Mouse (Mus musculus): Measurements from ENCODE around the gene Ubap2.

Gene Ubap2

GRCm38 (mm10) chr4:41274980-41275850 is at the start of gene Ubap2:
Gene Ubap2 (minus strand): TSS chr4:41275144.
- peak; percentile 95 for DNase-seq (ENCODE audit: low spot score in 2 of 2)

DNA sequence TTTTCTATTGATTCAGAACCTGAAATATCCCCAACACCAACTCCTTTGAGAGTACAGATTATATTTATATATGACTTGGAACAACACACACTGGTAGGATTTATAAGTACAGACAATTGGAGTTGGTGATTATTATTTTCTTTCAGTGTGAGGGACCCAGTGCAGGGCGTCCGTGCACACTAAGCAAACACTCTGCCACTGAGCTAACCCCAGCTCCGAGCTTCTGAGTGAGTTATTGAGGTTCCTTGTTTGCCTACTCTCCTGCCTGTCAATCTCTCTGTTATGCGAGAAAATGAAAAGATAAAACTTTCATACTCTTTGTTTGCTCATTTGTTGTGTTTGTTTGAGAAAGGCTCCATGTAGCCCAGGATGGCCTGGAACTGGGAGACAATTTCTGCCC is 46.0 kb upstream of the Ubap2 start:
- DNase-seq (ENCODE audit: low spot score in 2 of 2) = no peak

- DNase-seq (ENCODE audit: low spot score in 2 of 2) = no peak
These were observed 43.3 kb upstream of the Ubap2 start for GRCm38 (mm10) chr4:41318267-41318666.

GRCm38 (mm10) chr4:41315173-41315572 is 40.2 kb upstream of the Ubap2 start:
- DNase-seq (ENCODE audit: low spot score in 2 of 2) = no peak

DNA sequence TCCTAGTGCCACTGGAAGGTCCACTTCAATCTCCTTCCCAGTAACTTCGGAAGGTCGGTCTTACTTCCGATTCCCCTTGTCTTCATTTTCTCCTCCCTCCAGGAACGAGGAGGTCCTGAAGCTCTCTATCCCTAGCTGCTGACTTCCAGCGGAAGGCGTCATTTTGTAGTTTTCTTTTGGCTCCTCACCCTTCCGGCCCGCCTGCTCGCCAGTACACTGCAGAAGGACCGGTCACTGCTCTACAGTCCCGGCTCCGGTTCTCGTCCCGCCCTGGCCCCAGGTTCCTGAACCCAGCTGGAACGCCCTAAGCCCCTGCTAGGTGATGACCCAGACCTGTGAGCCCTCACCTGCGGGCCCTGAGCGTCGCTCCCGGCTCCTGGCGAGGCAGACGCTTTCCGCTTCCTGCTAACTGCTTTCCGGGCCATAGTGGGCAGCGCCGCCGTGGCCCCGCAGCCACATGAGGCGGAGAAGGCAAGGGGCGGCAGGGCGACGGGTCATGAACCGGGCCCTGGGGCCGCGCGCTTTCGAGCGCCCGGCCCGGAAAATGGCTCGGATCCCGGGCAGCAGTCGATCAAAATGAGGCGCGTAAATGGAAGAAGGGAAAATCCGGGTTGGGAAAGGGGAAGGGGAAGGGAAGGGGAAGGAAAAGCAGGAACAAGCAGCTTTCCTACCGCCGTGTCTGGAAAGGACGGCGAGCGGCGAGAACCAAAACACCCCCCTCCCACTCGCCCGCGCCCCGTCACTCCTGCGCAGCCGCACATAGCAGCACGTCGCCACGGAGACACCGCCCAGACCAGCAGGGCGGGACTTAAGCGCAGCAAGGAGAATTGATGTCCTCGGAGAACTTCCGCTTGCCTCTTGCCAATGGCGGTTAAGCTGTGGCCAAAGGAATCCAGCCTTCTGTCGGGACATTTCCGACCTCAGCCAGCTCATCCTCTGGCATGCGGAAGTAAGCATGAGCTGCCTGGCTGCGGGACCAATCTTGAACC is 39.5 kb upstream of the Ubap2 start, which contains the start of gene Dcaf12:
Gene Dcaf12, minus strand, starts transcription at position 749 of the 989 bp plus-strand sequence.
- peak; percentile 90 for DNase-seq (ENCODE audit: low spot score in 2 of 2)

DNA sequence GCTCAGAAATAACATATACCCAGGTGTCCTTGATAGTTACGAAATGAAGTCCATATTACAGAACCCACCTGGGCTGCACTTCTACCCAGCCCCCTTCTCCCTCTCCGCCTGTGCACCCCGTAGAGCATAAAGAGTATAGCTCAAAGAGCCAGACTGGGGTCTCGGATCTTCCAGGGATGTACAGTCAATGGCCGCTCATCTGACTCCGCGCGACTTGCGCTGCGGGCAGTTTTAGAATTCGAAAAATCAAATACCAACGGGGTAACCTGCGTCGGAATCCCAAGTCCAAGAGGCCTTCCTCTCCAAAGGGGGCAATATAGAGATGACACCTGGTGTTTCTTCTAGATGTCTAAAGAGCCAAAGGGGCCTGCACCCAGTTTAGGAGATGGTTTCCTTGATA is 38.8 kb upstream of the Ubap2 start:
- no peak for DNase-seq (ENCODE audit: low spot score in 2 of 2)

GRCm38 (mm10) chr4:41310567-41311563 is 35.9 kb upstream of the Ubap2 start:
- no peak for DNase-seq (ENCODE audit: low spot score in 2 of 2)

GRCm38 (mm10) chr4:41307406-41307805 is 32.5 kb upstream of the Ubap2 start:
- DNase-seq (ENCODE audit: low spot score in 2 of 2) = no peak

GRCm38 (mm10) chr4:41304302-41304701 is 29.4 kb upstream of the Ubap2 start:
- no peak for DNase-seq (ENCODE audit: low spot score in 2 of 2)

GRCm38 (mm10) chr4:41303671-41304070 is 28.7 kb upstream of the Ubap2 start:
- no peak for DNase-seq (ENCODE audit: low spot score in 2 of 2)

- no peak for DNase-seq (ENCODE audit: low spot score in 2 of 2)
These were observed 24.0 kb upstream of the Ubap2 start for GRCm38 (mm10) chr4:41298976-41299375.

DNA sequence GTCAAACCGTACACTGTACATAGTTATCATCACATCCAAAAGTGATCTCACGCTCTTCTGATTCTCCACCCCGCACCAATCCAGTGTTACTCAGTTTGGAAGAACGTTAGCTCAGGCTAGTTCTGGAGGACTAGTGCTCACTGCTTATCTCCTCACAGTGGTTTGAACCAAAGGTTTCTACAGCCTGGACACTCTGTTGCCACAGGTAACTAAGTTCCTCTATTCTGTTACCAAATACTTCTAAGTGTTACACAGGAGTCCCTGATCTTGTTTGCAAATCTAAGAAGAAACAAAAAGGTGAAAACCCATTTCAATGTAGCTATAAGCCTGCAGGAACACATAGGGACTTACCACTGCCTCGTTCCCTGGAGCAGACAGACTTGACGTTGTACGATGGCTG is 21.0 kb upstream of the Ubap2 start:
- DNase-seq (ENCODE audit: low spot score in 2 of 2) = no peak

DNA sequence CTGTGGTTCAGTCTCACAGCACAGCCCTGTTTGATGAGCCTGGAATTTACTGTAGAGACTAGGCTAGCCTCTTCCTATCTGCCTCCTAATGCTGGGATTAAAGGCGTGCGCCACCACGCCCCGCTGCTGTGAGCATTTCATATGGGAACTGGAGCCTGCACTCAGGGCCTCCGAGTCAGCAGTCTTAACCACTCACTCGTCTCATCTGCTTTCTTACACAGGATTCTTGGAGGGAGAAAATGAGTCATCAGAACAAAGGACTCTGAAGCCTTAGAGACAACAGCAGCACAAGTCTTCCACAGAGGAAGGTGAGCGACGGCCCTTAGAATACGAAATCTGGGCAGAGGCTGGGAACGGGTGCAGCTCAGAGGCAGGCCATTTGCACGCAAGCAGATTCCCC is 20.6 kb upstream of the Ubap2 start:
- DNase-seq (ENCODE audit: low spot score in 2 of 2) = no peak

DNA sequence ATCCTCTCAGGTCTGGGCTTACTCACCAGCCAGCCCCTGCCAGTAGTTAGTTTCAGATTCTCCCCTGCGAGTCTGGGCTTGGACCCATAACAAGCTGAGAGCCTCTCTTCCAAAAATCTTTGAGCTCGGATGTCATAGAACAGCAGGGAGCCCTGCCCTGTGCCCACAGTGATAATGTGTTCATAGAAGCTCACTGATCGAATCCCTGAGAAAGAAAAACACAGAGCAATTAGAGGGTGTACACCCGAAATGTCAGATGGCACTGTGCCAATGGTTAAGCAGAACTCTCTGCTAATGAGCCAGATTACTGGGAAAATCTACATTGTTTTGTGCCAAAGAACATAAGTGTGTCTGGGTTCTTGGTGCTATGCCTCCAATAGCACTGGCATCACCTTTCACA is 19.0 kb upstream of the Ubap2 start:
- no peak for DNase-seq (ENCODE audit: low spot score in 2 of 2)

GRCm38 (mm10) chr4:41289802-41290201 is 14.9 kb upstream of the Ubap2 start:
- DNase-seq (ENCODE audit: low spot score in 2 of 2) = no peak

DNA sequence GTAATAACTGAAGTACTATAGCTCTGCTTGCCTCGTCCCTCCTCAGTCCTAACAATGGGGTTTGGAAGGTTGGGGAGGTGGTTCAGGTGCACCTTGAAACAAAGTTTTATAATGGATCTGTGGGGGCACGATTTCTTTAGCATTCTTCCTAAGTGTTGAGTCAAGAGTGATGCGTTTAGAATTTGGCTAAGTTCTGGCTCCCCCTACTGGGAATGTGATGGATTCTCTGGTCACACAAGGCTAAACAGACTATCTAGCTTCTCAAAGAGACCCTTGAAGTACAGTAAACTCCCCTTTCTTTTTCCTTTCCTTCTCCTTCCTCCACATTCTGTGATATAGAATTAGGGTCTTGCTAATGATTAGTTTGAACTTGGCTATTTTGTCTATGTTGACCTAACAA is 11.5 kb upstream of the Ubap2 start:
- DNase-seq (ENCODE audit: low spot score in 2 of 2) = peak in 1 of 2 experiments; percentile 51

- no peak for DNase-seq (ENCODE audit: low spot score in 2 of 2)
These were observed 9.1 kb upstream of the Ubap2 start for GRCm38 (mm10) chr4:41284087-41284486.

DNA sequence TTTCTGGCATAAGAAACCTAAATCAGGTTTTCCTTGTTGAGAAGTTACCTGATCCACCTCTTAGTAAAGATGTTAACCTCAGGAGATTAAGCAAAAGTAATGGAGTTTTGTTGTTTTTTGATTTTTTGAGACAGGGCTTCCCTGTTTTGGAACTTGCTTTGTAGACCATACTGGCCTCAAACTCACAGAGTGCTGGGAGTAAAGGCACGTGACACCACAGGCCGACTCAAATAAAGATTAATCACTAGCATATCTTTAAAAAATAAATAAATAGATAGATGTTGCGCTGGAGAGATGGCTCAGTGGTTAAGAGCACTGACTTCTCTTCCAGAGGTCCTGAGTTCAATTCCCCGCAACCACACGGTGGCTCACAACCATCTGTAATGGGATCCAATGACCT is 983 bp upstream of the Ubap2 start:
- no peak for DNase-seq (ENCODE audit: low spot score in 2 of 2)

GRCm38 (mm10) chr4:41274377-41274979 is 466 bp downstream of the Ubap2 start:
- no peak for DNase-seq (ENCODE audit: low spot score in 2 of 2)

GRCm38 (mm10) chr4:41268133-41268532 is 6.8 kb downstream of the Ubap2 start:
- no peak for DNase-seq (ENCODE audit: low spot score in 2 of 2)

DNA sequence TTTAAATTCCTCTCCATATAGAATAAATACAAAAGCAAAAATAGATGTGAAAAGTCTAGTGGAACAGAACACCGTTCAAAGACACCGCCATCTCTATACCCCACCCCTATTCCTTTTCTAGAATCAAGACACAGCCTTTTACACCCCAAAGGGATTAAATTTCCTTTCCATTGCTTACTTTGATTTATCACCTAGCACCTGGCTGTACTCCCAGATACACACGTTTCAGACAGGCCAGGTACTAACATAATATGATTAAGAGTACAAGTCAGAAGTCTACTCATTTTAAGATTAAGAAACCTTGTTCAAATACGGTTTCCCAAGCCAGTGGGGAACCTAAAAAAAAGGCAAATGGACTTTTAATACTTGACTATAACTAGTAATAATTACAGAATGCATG is 8.6 kb downstream of the Ubap2 start:
- DNase-seq (ENCODE audit: low spot score in 2 of 2) = no peak

All from thymus, postnatal 10 days (tissue).